Mouse (Mus musculus): Measurements from ENCODE around the gene Gon4l.
"Not testable (repeated sequence)": the region's sequence is repeated elsewhere in the genome, so short reads cannot be mapped to it uniquely, and the experiment has no call there.

Gon4l gene

DNA sequence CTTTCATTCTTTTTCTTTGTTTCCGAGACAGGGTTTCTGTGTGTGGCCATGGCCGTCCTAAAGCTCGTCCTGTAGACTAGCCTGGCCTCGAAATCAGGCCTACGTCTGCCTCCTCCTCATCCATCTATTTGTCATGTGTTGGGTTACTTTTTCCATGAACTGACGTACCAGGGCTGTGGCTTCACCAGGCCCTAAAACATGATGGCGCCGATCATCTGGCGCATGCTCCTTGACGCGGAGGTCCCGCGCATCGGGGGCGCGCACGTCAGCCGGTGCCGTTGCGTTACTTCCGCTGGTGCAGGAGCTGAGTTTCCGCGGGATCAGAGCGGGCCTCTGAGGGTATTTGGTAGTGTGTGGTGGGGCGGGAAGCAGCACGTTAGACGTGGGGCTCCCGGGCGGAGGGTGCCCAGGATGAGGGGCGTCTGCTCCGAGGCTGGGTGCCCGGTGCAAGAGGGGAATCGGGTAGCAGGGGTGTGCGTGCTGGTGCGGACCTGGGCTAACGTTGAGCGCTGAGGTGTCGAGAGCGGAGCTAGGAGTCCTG, at the start of gene Gon4l:
Gene Gon4l (plus strand): TSS at position 281 of the 541 bp plus-strand sequence.
- DNase-seq (ENCODE audit: low spot score in 2 of 2) = peak in 1 of 2 experiments; percentile 30

GRCm38 (mm10) chr3:88786323-88786722, 48.7 kb upstream of the Gon4l start:
- DNase-seq (ENCODE audit: low spot score in 2 of 2) = not testable (repeated sequence)

- DNase-seq (ENCODE audit: low spot score in 2 of 2) = not testable (repeated sequence)
Observed at GRCm38 (mm10) chr3:88786805-88787204, 48.2 kb upstream of the Gon4l start.

DNA sequence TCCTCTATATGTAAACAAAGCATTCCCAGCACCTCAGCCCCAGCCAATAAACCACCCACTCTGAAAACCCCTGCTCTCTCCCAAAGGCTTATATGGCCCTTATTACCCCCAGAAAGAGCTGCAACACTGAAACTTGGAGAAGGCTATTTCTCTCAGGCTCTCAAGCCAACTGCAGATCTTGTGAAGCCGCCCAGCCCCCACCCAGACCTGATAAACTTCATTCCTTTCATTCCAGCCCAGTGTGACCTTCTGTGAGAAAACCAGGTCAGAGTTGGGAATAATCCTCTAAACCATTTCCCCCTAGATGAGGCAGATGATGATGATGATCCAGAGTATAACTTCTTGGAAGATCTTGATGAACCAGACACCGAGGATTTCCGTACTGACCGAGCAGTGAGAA, 47.0 kb upstream of the Gon4l start:
- not testable (repeated sequence) for DNase-seq (ENCODE audit: low spot score in 2 of 2)

DNA sequence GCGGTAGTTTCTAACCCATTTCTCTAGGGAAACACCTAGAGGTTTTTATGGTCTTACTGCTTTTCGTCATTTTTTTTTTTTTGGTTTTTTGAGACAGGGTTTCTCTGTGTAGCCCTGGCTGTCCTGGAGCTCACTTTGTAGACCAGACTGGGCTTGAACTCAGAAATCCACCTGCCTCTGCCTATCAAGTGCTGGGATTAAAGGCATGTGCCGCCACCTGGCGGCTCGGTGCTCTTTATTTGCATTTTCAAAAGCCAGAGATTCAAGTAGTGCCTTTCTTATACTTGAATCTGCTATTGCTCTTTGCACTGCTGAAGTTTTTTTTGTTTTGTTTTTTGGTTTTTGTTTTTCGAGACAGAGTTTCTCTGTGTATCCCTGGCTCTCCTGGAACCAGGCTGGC, 37.5 kb upstream of the Gon4l start:
- DNase-seq (ENCODE audit: low spot score in 2 of 2) = not testable (repeated sequence)

- no peak for DNase-seq (ENCODE audit: low spot score in 2 of 2)
Observed at GRCm38 (mm10) chr3:88803910-88804540, 31.0 kb upstream of the Gon4l start.

- peak in 1 of 2 experiments; percentile 22 for DNase-seq (ENCODE audit: low spot score in 2 of 2)
Observed at GRCm38 (mm10) chr3:88825710-88826109, 9.3 kb upstream of the Gon4l start.

- DNase-seq (ENCODE audit: low spot score in 2 of 2) = no peak
Observed at GRCm38 (mm10) chr3:88827231-88827630, 7.8 kb upstream of the Gon4l start.

- peak; percentile 4 to 13 for DNase-seq (ENCODE audit: low spot score in 2 of 2)
Observed at GRCm38 (mm10) chr3:88831177-88832121, 3.6 kb upstream of the Gon4l start.

DNA sequence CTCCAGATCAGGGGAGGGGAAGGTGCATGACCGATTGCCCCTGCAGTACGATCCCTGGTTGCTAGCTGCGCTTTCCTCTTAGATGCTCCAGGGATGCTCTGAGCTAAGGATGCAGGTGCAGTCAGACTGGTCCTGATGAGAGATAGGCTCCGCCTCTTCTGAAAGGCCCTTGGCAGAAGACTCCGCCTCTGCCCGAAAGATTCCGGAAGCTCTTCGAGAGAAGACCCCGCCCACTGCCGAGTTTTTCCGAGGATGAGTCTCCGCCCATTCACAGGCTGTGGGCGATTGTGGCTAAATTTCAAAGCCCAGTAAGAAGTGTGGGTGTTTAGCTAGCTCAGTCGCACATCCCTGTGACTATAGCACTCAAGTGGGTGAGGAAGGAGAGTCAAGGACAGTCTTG, 2.6 kb upstream of the Gon4l start:
- peak; percentile 14 to 25 for DNase-seq (ENCODE audit: low spot score in 2 of 2)

DNA sequence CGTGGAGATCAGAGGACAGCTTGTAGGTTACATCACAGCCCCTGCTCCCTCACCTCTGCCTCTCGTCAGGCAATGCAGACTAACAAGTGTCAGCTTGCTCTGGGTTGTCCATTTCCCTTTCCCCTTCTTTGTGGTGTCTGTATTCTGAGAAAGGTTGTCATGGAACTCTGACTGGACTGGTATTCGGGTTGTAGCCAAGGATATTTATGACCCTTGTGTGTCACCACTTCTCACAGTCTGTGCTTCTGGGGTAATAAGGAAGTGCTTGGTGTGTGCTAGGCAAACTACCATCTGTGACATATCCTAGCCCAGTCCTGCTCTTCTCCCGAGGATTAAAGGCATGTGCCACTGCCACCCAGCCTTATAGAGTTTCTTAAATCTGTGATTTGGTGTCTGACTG, 14.1 kb downstream of the Gon4l start:
- no peak for DNase-seq (ENCODE audit: low spot score in 2 of 2)

- no peak for DNase-seq (ENCODE audit: low spot score in 2 of 2)
Observed at GRCm38 (mm10) chr3:88855837-88856236, 20.8 kb downstream of the Gon4l start.

- no peak for DNase-seq (ENCODE audit: low spot score in 2 of 2)
Observed at GRCm38 (mm10) chr3:88862129-88862528, 27.1 kb downstream of the Gon4l start.

DNA sequence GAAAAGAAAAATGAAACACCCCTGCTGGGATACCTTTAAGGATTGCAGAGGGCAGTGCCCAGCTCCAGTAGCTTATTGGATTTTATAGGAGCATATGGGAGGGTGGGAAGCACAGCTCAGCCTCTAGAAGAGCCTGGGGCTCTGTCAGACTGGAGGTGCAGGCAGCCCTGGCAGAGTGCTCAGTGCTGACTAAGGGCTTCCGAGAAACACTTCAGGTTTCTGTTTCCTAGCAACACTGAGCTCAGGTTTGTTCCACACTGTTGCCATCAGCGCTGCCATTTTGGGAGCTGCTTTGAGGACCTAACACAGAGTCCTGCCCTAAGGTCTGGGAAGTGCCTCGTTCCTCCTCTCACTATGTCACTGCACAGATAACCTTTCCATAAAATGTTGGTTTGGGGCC, 31.7 kb downstream of the Gon4l start:
- DNase-seq (ENCODE audit: low spot score in 2 of 2) = not testable (repeated sequence)

- not testable (repeated sequence) for DNase-seq (ENCODE audit: low spot score in 2 of 2)
Observed at GRCm38 (mm10) chr3:88867177-88867576, 32.1 kb downstream of the Gon4l start.

DNA sequence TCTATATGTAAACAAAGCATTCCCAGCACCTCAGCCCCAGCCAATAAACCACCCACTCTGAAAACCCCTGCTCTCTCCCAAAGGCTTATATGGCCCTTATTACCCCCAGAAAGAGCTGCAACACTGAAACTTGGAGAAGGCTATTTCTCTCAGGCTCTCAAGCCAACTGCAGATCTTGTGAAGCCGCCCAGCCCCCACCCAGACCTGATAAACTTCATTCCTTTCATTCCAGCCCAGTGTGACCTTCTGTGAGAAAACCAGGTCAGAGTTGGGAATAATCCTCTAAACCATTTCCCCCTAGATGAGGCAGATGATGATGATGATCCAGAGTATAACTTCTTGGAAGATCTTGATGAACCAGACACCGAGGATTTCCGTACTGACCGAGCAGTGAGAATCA, 33.4 kb downstream of the Gon4l start:
- not testable (repeated sequence) for DNase-seq (ENCODE audit: low spot score in 2 of 2)

- DNase-seq (ENCODE audit: low spot score in 2 of 2) = not testable (repeated sequence)
Observed at GRCm38 (mm10) chr3:88882536-88882935, 47.5 kb downstream of the Gon4l start.

DNA sequence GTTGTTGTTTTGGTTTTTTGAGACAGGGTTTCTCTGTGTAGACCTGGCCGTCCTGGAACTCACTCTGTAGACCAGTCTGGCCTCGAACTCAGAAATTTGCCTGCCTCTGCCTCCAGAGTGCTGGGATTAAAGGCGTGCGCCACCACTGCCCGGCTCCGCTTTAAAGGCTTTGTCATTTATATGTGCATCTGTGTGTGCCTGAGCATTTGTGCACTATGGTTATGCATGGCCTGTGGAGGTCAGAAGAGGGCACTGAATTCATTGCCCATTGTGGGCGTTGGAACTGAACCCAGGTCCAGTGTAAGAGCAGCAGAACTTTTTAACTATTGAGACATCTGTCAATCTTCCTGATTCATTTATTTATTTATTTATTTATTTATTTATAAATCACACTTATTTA, 58.0 kb downstream of the Gon4l start:
- not testable (repeated sequence) for DNase-seq (ENCODE audit: low spot score in 2 of 2)

- DNase-seq (ENCODE audit: low spot score in 2 of 2) = no peak
Observed at GRCm38 (mm10) chr3:88904803-88905202, 69.8 kb downstream of the Gon4l start.

DNA sequence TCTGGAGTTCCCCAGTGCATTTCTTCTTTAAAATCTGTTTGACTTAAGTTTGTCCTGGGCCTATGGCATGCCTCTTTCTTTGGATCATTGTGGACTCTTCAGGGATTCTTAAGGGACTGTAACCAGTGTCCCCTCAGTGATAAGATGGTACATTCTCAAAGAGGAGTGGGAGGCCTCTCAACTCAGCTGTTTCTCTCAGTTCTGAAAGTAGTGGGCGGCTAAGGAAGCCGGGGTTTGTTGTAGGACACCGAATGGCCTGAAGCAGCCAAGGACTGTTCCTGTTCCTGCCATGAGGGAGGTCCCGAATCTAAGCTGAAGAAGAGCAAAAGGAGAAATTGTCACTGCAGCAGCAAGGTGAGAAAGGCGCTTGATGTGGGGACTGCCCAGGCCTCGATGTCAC, 70.2 kb downstream of the Gon4l start:
- DNase-seq (ENCODE audit: low spot score in 2 of 2) = no peak

DNA sequence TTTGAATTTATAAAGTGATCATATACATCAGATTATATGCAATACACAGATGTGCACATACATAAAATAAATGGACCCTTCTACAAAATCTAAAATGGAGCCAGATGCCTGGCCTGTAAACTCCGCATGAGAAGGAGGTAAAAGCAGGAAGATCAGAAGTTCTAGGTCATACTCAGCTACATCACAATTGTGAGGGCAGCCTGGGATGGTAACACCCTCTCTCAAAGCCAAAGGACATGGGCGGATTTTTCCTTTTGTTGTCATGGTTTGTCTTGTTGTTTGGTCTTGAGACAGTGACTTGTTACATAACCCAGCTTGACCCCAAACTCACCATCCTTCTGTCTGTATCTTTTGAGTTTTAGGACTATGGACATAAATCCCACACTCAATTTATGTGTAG, 70.7 kb downstream of the Gon4l start:
- no peak for DNase-seq (ENCODE audit: low spot score in 2 of 2)

GRCm38 (mm10) chr3:88906393-88907159, 71.5 kb downstream of the Gon4l start:
- DNase-seq (ENCODE audit: low spot score in 2 of 2) = no peak

Data from thymus, postnatal 10 days (tissue).